Mouse (Mus musculus) hindbrain, postnatal 0 days (tissue): ENCODE results near the gene Mob4. TPM values are rescaled to one million over a fixed set of nuclear protein-coding genes. Genes with fewer than 3 reads are reported as not detected.

ENCODE experiments used
- ATAC-seq: fragments of 200-750 bp; cut with Nextera tagmentation; 2 replicates; pipeline ENCODE4 v1.8.0; 2017; ENCODE audit warnings: mild to moderate bottlenecking, moderate TSS enrichment, moderate library complexity
- DNase-seq: peaks from one replicate; pipeline ENCODE4 v3.0.0-alpha.2; 2015; ENCODE audit warnings: low spot score
- H3K27ac ChIP-seq: fragments of 300-500 bp; sonication (generic); 2 replicates; pipeline ENCODE4 v1.5.1; 2014; ENCODE audit warnings: mild to moderate bottlenecking
- H3K27me3 ChIP-seq: fragments of 300-500 bp; sonication (generic); 2 replicates; pipeline ENCODE4 v1.6.1; 2014; ENCODE audit warnings: low read length, mixed read lengths; ENCODE audit not compliant: insufficient read depth
- H3K36me3 ChIP-seq: fragments of 300-500 bp; sonication (generic); 2 replicates; pipeline ENCODE4 v1.6.1; 2014; ENCODE audit warnings: low read length, mixed read lengths; ENCODE audit not compliant: insufficient read depth
- H3K4me1 ChIP-seq: fragments of 300-500 bp; sonication (generic); 2 replicates; pipeline ENCODE4 v1.6.1; 2014; ENCODE audit warnings: antibody characterized with exemption, low read length, mixed read lengths; ENCODE audit not compliant: insufficient read depth
- H3K4me2 ChIP-seq: fragments of 300-500 bp; sonication (generic); 2 replicates; pipeline ENCODE4 v1.6.1; 2014; ENCODE audit warnings: low read depth, mild to moderate bottlenecking, low read length, moderate library complexity, mixed read lengths
- H3K4me3 ChIP-seq: fragments of 300-500 bp; sonication (generic); 2 replicates; pipeline ENCODE4 v1.5.1; 2014; ENCODE audit warnings: low read length
- H3K9ac ChIP-seq: fragments of 300-500 bp; sonication (generic); replicated peaks from 2 replicates; pipeline ENCODE4 v1.6.1; 2014; ENCODE audit warnings: mild to moderate bottlenecking, low read length, moderate library complexity, mixed read lengths
- H3K9me3 ChIP-seq: fragments of 300-500 bp; sonication (generic); 2 replicates; pipeline ENCODE4 v1.6.1; 2016; ENCODE audit warnings: low read length, mixed read lengths
- CTCF ChIP-seq: IDR thresholded peaks from 2 replicates; pipeline ENCODE4 v1.5.1; 2016; ENCODE audit warnings: antibody characterized with exemption, control low read depth, low read depth
- whole genome bisulfite sequencing: fragments of 180-500 bp; shearing (Covaris S2); extraction: QIAGEN DNeasy Blood & Tissue Kit; methylation state at CpG from one replicate; pipeline ENCODE4 v1.1.7; 2014; 5-methylcytosine and 5-hydroxymethylcytosine counted together
- polyA plus RNA-seq: library from polyadenylated mRNA; unstranded; fragments of >200 nt; fragmentation: Nextera tagmentation; extraction: Ambion mirVana; gene quantifications from 2 replicates; pipeline ENCODE4 v1.2.1, GENCODE M21; 2015
- total RNA-seq: library from RNA; depleted of rRNA; stranded (reverse); fragments of >200 nt; gene quantifications from 2 replicates; pipeline ENCODE4 v1.2.3, GENCODE M21; 2014

The Mob4 gene
- total and polyA plus RNA-seq, 2 experiments from 2014 or later = 53.6 to 146 TPM

DNA sequence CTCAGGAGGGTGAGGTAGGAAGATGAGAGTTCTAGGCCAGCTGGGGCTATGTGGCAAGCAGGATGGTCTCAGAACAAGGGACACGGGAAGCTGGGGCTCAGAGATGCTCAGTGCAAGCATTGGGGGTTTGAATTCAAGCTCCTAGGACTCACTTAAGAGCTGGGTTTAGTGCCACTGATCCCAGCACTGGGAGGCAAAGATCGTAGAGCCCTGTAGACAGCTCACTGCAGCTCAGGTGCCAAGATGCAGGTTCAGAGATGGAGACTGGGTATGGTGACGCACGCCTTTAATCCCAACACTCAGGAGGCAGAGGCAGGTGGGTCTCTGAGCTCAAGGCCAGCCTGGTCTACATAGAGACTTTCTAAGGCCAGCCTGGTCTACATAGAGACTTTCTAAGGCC lies 26.3 kb downstream of the Mob4 start:
- H3K27ac ChIP-seq = no peak overlapping the region
- peaks cover 11% of the 10 kb centered on the region for H3K36me3 ChIP-seq
- no peaks in the 10 kb centered on the region for H3K4me1 ChIP-seq
- no peak overlapping the region for H3K9ac ChIP-seq
- no peak overlapping the region for H3K4me2 ChIP-seq
- 96% methylated on average over 4 of the region's 4 CpGs for WGBS
- no peaks in the 10 kb centered on the region for H3K27me3 ChIP-seq
- TF ChIP-seq CTCF = no peak
- no peaks in the 10 kb centered on the region for H3K9me3 ChIP-seq
- ATAC-seq = no peak
- no peak for DNase-seq
- no peak overlapping the region for H3K4me3 ChIP-seq

DNA sequence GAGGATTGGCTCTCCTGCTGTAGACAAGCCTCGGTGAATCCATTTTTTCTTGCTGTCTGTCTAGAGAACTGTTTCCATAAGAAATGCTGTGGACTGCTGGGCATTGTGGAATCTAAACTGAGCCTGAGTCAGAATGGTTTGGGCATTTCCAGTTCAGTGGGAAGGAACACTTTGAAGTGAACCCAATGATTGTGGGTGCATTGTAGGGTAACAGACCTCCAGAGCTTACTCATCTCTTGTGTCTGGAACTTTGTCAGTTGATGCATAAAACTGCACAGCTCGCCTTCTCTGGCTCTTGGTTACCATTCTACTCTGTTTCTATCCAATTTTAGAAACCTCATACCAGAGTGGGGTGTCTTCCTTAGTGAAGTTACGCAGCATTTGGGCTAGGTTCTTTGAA lies 27.2 kb downstream of the Mob4 start:
- Histone ChIP-seq H3K4me1 (no peaks in the 10 kb centered on the region), H3K27ac (no peak overlapping the region), H3K36me3 (peaks cover 10% of the 10 kb centered on the region), H3K9ac (no peak overlapping the region), H3K27me3 (no peaks in the 10 kb centered on the region), H3K4me3 (no peak overlapping the region), H3K9me3 (no peaks in the 10 kb centered on the region), H3K4me2 (no peak overlapping the region)
- ATAC-seq (no peak), DNase-seq (no peak)
- WGBS = 94% methylated on average over 3 of the region's 3 CpGs
- no peak for TF ChIP-seq CTCF

DNA sequence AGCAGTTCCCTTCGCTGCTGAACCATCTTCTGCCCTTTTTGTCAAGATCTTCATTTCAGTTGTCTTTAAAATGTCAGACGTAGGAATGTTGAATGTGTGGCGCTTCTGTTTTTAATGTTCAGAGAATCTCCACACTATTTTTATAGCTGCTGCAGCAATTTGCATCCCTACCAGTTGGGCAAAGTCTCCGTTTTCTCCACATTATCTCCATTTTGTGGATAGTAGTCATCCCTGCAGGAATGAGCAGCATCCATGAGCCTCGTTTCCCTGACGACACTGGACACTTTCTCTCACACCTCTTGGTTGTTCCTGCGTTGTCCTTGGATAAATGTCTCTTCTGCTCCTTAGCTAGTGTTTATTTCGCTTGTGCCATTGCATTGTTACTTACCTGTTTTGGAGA lies 27.8 kb downstream of the Mob4 start:
- 93% methylated on average over 8 of the region's 8 CpGs for WGBS
- Histone ChIP-seq H3K9ac (no peak overlapping the region), H3K4me2 (no peak overlapping the region), H3K9me3 (no peaks in the 10 kb centered on the region), H3K36me3 (peaks cover 9% of the 10 kb centered on the region), H3K4me1 (no peaks in the 10 kb centered on the region), H3K4me3 (no peak overlapping the region), H3K27ac (no peak overlapping the region), H3K27me3 (no peaks in the 10 kb centered on the region)
- DNase-seq (no peak), ATAC-seq (no peak)
- TF ChIP-seq CTCF = no peak

DNA sequence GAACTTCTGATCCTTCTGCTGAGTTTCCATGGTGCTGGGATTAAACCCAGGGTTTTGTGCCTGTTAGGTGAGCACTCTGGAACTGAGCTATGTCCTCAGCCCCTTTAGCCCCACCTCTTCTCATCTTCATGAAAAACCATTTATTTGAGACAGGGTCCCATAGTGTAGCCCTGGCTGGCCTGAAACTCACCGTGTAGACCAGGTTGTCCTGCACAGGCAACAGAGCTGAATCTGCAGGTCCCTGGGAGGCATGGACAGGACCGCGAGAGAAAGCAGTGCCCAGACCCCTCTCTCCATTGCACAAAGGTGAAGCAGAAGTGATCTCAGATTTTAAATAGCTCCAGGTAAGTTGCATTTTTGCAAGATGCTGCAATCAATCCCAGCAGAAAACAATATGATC lies 29.2 kb downstream of the Mob4 start:
- Histone ChIP-seq H3K4me1 (no peaks in the 10 kb centered on the region), H3K36me3 (peaks cover 9% of the 10 kb centered on the region), H3K4me2 (no peak overlapping the region), H3K27ac (no peak overlapping the region), H3K27me3 (no peaks in the 10 kb centered on the region), H3K4me3 (no peak overlapping the region), H3K9ac (no peak overlapping the region), H3K9me3 (no peaks in the 10 kb centered on the region)
- no peak for TF ChIP-seq CTCF
- WGBS = 98% methylated on average over 3 of the region's 3 CpGs
- DNase-seq (no peak), ATAC-seq (no peak)

DNA sequence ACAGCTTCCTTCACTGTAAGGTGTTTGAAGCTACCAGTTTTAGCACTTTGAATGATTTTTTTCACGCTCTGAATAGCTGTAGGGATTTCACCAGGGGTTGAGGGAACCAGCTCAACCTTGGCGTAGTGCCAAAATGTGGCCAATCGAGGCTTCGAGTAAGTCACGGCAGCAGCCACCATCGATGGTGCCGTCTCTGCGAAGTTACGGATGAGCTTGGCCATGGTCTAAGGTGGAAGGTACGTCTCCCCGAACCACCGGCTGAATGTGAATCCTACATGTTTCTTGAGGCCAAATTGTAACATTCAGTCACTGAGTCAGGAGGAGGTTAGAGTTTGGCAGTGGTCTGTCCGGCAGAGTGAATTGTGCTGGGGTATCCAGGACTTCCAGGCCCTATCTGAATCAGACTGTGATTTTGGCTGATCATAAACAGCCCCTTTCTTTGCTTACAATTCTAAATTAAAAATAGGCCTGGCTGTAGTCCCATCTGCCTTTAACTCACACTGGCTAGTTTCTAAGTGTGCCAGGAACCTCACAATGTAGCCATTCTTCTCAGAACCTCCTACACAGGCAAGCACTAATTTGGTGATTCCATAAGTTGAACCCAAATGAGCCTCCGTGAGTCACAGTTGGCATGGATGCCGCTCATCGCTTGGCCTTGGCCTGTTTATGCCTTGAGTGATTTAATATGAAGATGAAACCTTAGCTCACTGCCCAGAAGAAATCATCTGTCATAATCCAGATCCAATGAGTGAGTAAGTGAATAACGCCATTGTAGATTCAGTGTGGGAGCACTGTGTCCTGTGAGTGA lies 30.0 kb downstream of the Mob4 start:
- Histone ChIP-seq H3K4me2 (no peak overlapping the region), H3K4me3 (no peak overlapping the region), H3K4me1 (no peaks in the 10 kb centered on the region), H3K9ac (no peak overlapping the region), H3K9me3 (no peaks in the 10 kb centered on the region), H3K27me3 (no peaks in the 10 kb centered on the region), H3K36me3 (peaks cover 9% of the 10 kb centered on the region), H3K27ac (peak overlapping the region; percentile 67)
- ATAC-seq (peak; percentile 84), DNase-seq (peak; percentile 66)
- no peak for TF ChIP-seq CTCF
- WGBS = 59% methylated on average over 17 of the region's 17 CpGs

DNA sequence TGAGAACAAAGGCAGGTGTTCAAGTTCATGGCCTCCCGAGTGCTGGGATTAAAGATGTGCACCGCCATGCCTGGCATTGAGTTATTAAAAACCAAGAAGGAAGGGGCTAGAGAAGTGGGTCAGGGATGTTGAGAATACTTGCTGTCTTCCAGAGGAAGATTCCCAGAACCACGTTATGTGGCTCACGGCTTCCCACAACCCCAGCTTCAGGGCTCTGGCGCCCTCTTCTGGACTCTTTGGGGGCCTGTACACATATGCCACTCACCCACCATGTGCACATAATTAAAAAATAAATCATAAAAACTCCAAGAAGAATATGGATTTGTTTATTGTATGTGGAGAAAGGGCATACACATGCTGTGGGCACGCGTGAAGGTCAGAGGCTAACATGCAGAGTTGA lies 30.9 kb downstream of the Mob4 start:
- WGBS = 66% methylated on average over 7 of the region's 7 CpGs
- ATAC-seq = peak; percentile 69
- Histone ChIP-seq H3K4me3 (no peak overlapping the region), H3K9ac (no peak overlapping the region), H3K9me3 (no peaks in the 10 kb centered on the region), H3K36me3 (peaks cover under 1% of the 10 kb centered on the region; the same call in 1 of the 2 replicates), H3K4me2 (no peak overlapping the region), H3K27me3 (no peaks in the 10 kb centered on the region), H3K4me1 (no peaks in the 10 kb centered on the region), H3K27ac (peak overlapping the region; percentile 67)
- DNase-seq = peak; percentile 50
- peak; percentile 44 for TF ChIP-seq CTCF

DNA sequence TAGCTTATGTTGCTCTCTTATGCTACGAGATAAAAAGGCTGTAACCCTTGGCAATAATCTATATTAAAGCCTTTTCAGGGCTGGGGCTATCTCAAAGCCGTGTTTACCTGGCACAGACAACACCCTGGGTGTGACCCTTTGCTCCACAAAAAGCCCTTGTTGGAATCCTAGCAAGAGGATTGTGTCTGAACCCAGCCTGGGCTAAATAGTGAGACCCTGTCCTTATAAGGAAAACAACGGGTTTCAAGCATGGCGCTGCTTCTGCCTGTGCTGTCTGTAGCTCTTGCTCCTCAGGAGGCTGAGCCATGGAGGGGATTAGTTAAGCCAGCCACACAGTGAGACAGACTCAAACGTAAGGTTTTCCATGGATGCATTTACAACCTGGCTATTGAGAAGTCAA lies 31.8 kb downstream of the Mob4 start:
- H3K27me3 ChIP-seq = no peaks in the 10 kb centered on the region
- ATAC-seq = no peak
- H3K36me3 ChIP-seq = no peaks in the 10 kb centered on the region
- H3K9me3 ChIP-seq = no peaks in the 10 kb centered on the region
- WGBS = 73% methylated on average over 5 of the region's 5 CpGs
- no peak overlapping the region for H3K4me2 ChIP-seq
- DNase-seq = no peak
- H3K9ac ChIP-seq = no peak overlapping the region
- H3K4me3 ChIP-seq = no peak overlapping the region
- no peak for TF ChIP-seq CTCF
- no peaks in the 10 kb centered on the region for H3K4me1 ChIP-seq
- no peak overlapping the region for H3K27ac ChIP-seq
